Mouse (Mus musculus) adrenal gland, postnatal 36 days (tissue): ENCODE measurements at regions not wholly inside any gene's neighbourhood (a gene's known extent, or its start where the extent isn't known, plus 50 kb on each side); places are given as distances from the start of the nearest gene placed in this dataset.

Source experiments
- DNase-seq, 2 experiments: peaks; one replicate each; pipeline ENCODE4 v3.0.0; 2021; ENCODE audit warnings: mixed read lengths in 1 of 2

DNA sequence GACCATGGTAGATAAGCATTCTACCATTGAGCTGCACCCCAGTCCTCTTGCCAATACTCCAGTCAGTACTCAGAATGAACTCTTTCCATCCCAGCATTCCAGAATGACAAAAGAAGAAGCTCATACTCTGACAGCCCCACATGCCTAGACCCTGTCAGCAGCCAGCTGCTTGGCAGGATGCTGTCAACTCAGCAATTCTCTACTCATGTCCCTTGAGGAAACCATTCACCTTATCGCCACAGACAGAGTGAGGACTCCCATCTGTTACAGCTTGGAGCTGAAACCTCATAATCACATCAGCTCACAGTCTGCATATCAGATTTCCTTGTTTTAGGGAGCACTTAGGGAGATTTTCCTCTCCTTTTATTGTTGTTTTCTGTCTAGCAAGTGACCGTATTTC, 420.5 kb upstream of the Plxna2 start:
- DNase-seq, result no peak

DNA sequence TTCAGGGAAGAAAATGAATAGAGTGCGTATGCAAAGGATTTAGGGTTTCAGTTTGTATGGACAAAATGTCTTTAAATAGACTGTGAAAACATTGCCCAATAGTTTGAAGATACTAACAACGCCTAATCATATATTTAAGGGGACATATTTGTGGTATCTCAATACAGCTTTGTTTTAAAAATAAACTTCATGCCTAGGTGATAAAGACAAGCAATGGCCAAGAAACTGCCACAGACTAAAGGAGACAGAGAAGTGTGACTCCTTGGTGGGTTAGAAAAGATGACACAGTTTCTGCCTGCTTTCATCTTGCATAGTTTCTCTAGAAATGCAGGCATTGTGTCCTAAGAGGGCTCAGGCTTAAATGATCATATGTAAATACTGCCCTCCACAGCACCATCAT, 435.7 kb upstream of the Plxna2 start:
- DNase-seq, result no peak

DNA sequence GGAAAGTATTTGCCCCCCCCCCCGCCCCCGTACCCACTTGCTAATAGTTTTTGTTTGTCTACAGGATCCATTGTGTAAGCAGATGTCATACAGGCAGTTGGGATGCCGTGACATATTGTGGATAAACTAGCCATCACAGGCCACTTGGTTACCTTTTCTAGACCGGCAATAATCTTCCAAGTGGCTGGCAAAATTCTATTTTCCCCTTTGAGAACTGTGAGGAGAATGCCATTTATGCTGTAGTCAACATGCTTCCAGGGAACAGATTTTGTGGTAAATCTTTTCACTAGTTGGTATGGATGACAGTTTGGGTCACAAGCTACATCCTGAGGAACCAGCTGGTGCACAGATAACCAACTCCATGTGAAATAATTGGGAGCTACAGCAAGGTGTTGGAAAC, 456.5 kb upstream of the Plxna2 start:
- no peak for DNase-seq

DNA sequence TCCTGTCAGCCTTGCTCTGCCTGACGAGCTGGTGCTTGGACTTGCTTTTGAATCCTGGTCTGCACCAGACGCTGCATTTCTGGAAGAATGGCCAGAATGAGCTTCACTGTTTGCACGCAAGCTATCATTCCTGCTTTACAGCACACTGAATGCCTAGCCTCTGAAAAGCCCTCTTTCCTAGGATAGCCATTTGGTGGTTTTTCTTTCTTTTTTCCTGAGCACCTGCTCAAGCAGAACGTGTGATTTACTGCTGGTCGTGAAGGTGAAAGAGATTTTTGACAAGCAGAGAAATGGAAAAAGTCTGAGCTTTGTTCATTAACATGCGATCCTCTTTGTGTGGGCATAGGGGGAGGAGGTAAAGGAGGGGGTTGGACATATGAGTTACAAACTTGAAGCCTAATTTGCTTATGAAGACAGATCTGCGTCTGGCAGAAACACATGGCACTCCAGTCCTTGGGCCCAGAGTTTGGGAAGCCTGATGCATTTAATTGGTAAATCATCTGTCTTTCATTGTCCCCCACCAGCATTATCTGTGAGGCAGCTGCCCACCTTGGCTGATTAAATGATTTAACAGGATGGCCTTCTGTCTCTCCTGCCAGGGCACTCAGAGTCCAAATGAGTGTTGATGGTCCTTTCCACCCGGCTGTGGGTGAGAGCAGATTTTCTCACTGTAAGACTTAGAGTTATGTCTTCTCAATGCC, 457.1 kb upstream of the Plxna2 start:
- DNase-seq, result no peak

DNA sequence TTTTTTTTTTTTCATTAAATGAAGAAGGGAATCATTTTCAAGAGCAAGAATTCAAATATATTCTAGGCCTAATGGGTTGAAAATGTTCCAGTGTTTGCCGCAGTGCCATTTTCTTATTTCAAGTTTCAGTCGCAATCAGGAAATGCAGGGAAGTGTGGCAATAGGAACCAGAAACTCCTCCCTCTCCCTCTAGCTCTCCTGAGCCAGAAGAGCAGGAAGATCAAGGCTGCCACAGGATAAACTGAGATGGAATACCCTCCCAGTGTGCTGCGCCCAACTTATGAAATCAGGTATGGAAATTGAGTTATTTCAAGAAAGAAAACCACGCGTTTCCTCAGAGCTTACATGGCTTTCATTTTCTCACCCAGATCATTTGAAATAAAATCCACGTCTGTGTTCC, 460.8 kb upstream of the Plxna2 start:
- DNase-seq, result no peak

DNA sequence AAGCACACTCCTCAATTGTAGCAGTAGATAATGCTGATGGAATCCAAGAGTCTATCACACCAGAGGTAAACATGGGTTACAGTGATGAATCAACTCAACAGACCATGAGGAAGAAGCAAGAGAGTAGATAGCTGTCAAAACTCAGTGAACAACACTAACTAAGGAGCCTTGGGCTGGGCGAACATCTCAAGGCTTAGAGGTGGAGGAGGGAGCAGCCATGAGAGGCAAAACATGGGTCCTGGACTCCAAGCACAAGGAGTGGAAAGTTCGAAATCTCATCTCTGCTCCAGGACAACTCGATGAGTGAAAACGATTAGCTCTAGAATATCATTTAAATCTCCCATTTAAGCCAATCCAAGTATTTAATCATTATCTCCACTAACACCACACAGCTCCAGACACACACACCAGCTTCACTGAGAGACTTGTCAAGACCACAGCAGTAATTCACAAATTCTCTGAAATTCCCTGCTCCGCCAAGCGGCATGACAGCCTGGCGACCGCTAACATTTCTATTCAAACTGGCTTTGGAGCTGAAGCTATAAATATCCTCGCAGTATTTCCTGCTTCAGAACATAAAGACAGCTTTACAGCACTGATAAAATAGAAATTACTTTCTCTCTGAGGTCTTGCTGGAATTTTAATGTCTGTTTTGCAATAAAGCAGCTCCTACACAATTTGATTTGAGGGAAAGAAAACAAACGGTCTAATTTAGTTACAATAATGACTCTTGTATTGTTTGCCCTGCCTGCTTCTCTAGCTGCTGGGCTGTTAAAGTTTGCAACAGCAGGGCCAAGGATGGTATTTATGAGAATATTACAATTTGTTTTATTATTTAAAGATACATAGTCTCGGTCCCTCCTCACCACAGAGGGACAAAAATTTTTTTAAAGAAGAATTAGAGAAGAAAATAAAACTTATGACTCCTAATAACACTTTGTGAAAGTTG, 469.3 kb upstream of the Plxna2 start:
- DNase-seq, result no peak

DNA sequence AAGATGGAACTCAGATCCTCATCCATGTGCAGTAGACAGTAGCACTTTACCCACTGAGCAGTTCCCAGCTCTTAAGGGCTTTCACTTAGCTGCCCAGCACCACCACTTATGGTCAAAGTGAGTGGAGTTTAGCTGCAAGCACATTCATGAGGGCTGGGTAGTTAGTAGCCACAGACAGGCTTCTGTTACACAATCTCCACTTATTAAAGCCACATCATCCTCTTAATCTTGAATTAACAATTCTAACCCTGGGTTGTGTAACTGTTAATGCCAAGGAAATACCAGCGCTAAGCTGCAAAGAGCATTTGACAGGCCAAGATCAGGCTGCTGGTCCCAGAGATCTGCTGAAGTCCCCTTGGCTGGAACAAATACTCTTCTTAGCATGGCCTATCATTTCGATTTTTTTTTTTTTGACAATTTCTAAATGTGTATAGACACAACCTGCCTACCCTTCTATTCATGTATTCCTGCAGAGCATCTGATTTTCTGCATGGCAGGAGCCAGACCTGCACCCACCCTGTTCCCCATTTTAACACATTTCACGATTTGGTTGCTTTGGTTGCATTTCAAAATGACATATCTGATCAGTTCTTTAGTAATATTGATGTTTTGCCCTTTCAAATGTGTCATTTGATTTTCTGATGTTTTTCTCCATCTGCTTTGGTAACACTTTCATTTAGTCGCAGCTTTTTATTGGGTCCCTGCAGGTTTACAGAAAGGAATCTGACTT, 500.2 kb upstream of the Plxna2 start:
- no peak for DNase-seq

DNA sequence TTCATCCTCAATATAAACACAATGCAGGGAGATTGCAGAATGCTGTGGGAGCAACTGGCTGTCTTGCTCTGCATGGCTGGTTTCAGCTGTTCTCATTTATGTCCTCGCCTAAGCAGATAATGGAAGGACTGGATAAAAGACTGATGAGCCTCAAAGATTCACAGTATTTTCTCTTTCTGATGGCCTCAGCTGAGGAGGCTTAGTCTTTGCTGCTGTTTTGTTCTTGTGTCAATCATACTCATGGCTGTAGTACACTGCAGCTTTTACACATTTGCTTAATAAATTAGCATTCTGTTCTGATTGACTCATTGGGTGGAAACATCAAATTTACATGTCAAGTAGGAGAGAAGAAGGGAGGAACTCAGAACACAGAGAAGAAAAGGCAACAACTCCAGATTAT, 503.6 kb upstream of the Plxna2 start:
- no peak for DNase-seq

DNA sequence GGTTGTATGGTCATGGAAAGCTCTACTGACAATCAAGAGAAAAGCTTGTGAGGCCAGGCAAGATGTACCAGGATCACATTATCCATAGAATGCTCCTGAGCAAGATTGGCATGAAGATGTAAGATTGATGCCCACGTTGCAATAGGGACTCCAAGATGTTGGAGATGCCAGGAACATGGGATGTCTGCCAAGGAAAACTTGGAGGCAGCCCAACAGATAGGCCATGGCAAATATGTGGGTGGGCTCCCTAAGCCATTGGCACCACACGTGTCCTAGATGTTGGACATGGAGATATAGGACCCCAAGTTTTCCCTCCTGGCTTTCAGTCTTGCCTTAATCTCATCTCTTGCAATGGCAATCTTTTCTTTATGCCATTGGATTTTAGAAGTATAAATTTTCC, 506.1 kb upstream of the Plxna2 start:
- DNase-seq, result no peak

DNA sequence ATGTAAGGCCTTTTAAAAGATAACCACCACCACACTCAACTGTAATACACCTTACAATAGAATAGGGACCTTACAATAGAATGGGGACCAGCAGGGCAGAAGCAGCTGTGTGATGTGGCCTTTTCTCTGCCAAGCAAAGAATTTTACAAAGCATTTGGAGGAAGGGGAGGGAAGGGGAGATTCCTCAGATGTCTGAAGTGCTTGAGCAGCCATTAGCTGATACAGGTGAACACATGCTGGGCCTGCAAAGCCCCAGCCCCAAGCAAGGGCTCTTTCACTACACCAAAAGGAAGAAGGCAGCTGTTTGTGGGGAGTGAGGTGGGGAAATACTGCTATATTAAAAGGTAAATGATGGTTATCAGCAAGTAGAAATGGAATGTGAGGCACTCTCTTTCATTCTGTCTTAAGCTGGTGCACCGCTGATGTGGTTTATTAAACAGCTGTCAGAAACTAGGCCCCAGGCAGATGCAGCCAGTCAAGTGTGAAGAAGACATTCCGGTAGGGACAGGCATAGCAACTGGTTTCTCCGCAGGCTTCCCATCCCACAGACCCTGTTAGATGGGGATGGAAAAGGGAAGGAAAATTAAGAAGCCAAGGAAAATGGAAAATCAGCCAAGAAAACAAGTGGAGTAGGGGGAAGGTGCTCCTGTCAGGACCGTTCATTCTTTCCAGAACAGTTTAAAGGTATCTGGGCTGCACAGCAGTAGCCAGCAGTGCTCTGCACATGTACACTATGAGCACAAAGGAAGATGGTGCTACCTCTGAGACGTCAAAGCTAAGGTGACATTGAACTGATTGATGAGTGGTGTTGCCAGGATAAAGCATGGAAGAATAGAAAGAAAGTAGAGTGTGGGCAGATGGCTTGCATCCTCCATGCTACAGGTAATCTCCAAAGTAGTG, 508.6 kb upstream of the Plxna2 start:
- no peak for DNase-seq

DNA sequence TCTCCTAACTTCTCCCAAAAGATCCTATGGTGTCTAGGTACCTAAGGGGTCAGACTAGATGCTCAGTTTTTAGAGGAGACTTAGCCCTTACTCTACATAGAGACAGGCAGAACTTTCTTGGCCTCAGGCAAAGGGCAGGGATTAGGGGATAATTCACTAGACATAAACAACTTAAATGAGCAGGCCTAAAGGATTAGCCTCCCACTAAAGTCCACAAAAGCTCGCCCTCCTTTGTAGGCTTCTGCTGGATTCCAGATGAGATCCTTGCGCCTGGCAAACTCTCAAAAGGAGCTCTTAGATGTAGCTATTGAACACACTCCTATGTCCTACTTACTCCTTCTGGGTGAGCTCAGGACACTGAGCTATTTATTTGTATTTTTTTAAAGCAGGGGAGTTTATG, 509.9 kb upstream of the Plxna2 start:
- no peak for DNase-seq

DNA sequence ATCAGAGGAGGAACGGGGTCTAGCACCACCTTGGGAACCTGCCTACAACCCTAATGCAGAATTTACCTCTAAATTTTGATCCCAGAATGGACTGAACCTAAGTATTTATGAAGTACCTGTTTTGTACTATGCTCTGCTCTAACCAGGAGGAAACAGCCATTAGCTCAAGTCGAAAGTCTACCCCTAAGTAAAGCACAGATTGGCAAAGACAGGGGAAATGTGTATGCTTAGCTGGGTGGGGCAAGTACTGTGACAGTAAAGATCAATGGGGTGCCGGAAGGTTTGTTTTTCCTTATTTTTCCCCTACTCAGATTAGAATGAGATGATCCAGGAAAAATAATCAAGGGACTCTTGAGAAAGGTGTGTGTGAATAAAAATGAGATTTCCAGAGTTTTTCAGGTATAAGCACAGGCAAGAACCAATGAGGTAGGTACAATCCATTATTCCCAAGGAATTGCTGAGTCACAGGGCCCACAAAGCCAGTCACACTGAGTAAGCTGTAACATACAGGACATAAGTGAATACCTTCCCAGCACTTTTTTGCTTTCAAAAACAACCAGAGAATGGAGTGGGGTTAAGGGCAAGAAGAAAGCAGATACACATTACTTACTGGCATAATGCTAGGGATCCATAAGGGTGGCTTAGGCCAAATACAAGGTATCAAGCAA, 510.6 kb upstream of the Plxna2 start:
- DNase-seq, result no peak

DNA sequence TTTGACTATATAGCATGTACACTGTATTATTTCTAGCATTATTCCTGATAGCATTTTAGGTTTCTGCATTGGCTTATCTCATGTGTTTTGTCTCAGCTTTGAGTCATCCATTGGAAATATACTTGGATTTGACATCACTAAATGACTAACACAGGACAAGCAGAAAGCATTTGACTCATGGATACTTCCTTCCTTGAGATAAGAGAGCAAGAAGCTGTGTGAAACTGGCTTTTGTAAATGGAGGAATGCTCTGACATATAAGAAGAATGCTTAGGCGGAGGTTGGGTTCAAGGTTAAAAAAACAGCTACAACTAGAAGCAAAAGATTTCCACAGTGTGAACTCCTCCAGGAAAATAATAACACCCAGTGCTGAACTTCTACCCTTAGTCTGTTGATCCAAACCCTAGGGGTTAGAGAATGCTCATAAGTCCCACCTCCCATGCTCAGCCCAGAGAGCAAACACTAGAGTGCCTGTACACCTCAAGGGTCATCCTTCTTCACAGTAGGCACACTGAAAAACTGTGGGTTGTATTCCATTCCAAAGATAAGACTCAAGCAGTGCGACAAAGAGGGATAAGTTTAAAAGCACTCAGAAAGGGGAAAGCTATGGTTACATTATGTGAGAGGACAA, 528.0 kb upstream of the Plxna2 start:
- DNase-seq, result no peak

DNA sequence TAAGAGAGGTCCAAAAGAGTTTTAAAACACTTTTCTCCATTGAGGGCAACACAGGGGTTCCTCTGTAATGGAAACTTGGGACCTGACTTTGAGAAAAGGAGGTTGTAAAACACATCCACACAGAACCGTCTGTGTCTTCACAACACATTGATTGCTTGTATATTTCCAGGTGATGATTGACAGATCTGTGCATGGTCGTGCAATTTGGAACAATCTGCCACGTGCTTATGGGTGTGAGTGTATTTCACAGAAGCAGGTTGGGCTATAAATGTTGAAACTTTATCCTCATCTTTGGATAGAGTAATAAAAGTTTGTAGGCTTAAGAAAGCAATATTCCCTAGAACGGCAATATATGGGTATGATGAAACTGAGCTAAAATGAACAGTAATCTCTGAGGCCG, 559.5 kb upstream of the Plxna2 start:
- no peak for DNase-seq

DNA sequence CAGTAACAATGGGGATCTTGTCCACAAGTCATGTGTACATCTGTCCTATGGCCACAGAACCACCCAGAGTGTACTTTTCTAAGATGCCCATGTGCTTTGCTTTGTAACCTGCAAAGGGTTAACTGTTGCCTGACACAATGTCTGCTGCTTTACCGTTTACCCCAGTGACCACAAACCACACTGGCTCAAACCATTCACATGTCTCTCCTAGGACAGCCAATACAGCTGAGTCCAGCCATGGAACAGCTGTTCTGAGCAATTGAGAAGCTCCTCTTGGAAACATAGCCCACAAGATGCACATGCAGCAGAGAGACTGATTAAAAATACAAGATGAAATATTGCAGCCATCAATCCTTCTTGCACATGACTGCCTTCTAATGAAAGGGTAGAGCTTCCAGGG, 561.5 kb upstream of the Plxna2 start:
- DNase-seq, result no peak

DNA sequence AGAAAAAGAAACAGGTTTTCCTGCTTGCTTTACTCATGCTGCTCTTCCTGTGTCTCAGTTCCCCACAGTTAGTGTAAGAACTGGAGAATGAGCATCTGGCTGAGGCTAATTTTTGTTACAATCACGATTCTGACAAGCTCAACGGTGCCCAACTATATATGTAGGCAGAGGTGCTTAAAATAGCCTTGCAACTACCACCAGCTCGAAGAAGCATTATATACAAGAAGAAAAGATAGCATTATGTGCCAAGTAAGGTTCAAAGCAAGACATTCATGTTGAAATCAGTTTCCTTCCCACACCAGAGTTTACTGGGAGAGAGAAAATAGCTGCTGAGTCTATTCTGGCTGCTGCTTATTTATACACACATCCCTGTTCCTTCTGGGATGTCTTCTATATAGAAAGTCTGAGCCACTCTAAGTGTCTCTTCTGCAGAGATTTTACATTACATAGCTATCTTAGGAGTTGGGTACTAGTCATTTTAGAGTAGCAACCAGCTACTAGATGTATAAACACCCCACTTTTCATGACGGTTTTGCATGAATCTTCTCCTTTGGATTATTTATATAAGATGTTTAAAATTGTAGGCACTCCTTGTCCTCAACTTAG, 568.2 kb upstream of the Plxna2 start:
- no peak for DNase-seq

DNA sequence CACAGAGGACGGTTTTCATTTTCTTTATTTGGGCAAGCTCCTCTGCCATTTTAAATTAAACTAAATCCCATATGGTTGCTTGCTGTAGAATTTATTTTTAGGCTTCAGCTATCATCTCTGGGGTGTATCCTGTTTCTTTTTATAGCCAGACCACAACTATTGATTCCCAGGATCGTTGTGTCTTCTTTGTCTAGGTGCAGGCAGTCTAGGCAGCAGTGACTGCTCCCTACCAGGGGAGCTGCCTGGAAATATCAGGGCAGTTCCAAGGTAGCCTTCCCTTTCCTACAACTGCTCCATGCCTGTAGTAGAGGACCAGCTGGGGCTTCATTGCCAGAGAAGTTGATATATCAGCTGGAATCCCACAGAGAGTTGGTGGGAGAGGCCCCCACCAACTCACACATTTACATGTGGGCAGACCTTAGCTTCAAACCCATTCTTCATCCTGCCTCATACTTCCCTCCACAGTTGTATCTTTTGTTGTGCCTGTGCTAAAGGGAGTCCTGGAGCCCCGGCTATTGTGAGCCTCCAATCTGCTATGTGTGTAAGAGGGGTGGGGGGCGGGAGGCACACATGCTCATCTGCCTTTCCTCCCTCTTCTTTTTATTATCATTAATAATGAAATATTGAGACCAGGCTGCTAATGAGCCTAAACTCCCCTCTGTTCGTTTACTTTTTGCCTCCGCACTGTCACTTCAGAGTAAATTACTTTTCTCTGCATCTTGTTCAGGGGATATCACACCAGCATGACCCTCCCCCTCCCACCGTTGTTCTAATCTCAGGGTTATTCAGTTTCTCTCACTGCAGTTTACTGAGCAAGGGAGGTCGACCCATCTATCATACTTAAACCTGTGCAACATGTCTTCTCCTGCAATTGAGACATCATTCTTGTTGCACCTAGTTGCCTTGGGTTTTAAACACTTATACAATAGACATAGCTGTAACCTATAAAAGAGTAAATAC, 576.3 kb upstream of the Plxna2 start:
- no peak for DNase-seq

DNA sequence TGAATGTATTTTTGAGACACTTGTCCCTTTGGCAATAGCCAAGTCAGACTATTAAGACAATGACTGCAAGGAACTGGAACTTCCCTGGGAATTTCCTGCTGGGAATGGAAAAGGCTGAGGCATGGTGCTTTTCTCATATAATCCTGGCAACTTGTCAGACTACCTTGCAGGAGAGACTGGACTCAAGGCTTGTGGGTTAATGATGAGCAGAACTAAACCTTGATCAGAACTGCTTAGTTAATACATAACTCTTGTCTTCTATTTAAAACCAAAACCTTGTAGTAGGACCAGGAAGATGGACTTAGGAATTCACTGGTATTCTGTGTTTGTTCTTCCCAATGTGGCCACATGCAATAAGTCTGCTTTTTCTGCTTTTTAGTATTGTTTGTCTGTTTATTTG, 579.3 kb upstream of the Plxna2 start:
- no peak for DNase-seq

DNA sequence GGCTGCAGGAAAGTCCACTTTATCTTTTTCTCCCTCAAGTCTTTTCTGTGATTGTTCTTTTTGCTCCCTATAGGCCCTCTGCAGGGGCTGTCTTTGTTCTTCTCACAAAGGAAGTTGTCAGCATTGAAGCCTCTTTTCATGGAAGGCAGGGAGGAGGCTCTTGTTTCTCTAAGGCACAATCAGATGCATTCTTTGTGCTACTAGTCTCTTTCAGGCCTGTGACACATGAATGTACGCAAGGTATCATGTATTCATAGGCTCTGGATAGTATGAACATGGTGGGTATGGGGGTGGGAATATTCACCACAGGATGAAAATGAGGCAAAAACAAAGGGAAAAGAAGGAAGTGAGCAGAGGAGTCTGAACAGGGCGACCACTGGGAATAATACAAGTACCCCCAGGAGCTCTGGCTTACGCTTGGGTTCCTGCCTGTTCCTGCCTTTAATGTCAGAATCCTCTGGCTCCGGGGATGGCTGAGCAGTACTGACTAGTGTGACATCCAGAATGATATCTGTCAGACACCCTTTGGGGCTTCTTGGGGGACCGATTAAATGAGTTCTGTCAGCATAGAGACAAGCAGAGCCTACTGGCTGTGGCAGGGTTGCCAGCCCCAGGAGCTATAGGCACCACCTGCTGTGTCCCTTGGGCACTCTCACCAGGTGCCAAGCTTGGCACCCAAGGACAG, 583.7 kb upstream of the Plxna2 start:
- DNase-seq, result no peak
